Mouse (Mus musculus) brain, adult 2 months (tissue): ENCODE results near the gene Rhot2.
A peak's percentile ranks its signal among the peaks of the same experiment; 100 is the strongest.

ENCODE experiments used
- DNase-seq: peaks from one replicate; pipeline ENCODE4 v3.0.0; 2011; ENCODE audit warnings: low read depth, low spot score

Rhot2 gene

GRCm38 (mm10) chr17:25841117-25841880, 3.4 kb downstream of the Rhot2 start, which contains the start of gene Gm20683:
Gene Gm20683 (minus strand): TSS chr17:25841763.
- DNase-seq = no peak

GRCm38 (mm10) chr17:25840519-25840918, 4.1 kb downstream of the Rhot2 start:
- no peak for DNase-seq

GRCm38 (mm10) chr17:25839455-25840235, 5.0 kb downstream of the Rhot2 start:
- no peak for DNase-seq

- DNase-seq = no peak
These were observed 5.7 kb downstream of the Rhot2 start for GRCm38 (mm10) chr17:25838904-25839303.

DNA sequence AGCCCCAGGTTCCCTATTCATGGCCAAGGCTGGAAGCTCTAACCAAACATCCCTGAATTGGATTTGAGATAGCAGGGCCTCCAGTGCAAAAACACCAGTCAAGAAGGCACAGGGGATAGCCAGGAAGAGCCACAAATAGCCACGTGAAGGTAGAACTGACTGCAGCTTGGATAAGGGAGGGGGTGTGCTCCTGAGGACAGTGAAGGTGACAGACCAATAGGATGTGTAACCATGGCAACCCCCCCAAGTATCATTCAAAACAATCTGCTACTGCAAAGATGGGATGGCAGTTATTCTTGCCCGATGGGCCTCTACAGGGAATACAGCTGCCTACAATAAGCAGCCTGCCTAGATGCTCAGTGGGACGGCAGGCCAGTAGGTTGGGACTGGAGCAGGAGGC, 7.1 kb downstream of the Rhot2 start:
- DNase-seq = peak; percentile 67

GRCm38 (mm10) chr17:25837076-25837410, 7.6 kb downstream of the Rhot2 start, which contains the start of gene Rhbdl1:
Gene Rhbdl1 (minus strand): TSS chr17:25837295.
- peak; percentile 96 for DNase-seq

DNA sequence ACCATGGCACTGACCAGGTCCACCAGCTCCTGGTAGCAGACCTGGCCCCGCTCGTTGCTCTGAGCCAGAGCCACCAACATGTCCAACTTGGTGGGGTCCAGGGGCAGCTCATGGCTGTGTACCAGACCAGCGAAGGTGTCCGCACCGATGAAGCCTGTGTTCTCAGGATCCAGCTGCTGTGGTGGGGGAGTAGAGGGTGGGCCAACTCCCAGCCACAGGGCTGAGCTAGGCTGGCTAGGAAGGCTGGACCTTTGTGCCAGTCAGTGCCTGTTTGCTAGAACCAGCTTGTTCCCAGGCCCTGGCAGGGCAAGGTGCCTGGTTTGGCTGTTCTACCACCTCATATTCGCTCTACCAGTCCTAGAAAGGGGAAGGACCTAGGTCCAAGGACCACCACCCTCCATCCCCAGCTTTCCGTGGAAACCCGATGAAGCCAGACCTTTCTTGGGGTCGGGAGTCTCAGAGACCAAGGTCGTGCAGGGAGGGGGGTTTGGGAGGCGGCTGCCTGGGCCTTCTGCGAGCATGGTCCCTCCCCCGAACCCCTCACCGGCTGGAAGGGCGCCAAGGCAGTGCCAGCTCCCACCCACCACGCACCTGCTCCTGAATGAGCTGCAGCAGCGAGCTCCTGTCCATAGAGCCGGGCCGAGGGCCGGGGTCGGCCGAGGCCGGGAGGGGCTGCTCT, 8.1 kb downstream of the Rhot2 start:
- DNase-seq = peak; percentile 42

DNA sequence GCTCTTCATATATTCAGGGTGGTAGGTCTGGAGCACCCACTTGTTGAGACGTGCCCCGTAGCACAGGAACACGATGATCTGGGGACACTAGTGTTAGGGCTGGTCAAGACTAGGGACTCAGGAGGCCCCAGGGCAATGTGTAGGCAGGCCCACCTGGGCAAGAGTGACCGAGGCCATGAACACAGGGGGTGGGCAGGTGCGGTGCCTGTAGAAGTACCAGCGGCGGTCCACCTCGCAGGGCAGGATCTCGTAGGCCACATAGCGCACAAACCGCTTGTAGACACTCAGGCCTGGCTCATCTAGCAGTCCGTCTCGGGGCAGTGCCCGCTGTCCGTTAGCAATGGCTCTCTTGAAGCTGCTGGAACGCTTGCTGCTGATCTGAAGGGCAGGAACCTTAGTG, 8.8 kb downstream of the Rhot2 start:
- DNase-seq = no peak

GRCm38 (mm10) chr17:25835301-25835700, 9.3 kb downstream of the Rhot2 start:
- no peak for DNase-seq

DNA sequence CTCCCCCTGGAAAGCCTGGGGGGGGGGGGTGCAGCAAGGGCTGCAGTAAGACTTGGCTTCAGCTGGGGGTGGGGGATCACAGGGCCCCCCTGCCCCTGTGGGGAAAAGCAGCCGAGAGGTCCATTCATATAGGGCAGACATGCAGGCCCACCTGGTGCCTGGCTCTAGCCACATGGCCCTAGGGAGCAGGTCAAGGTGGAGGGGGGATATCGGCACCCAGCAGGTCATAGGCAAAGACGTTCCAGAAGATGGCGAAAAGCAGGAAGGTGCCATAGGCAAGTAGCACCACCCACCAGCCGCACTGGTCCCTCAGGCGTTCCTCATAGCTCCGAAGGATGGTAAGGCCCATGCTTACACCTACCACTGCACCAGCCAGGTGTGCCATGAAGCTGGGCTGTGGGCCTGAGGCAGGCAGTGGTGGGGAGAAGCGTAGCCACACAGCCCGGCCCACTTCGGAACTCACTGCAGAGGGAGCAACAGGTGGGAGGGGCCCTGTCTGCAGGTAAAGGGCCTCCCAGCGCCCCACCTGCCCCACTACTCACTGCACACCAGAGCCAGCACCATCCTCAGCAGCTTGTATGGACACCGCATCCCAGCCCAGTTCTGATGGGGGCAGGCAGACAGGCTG, 9.9 kb downstream of the Rhot2 start:
- DNase-seq = no peak

GRCm38 (mm10) chr17:25833961-25834594, 10.6 kb downstream of the Rhot2 start:
- DNase-seq = no peak

GRCm38 (mm10) chr17:25833291-25833663, 11.4 kb downstream of the Rhot2 start, which contains the start of gene Stub1:
Gene Stub1 (minus strand): TSS chr17:25833404.
- DNase-seq = peak; percentile 96

- peak; percentile 100 for DNase-seq
These were observed 12.0 kb downstream of the Rhot2 start for GRCm38 (mm10) chr17:25832436-25833290.

GRCm38 (mm10) chr17:25831451-25832281, 13.0 kb downstream of the Rhot2 start:
- no peak for DNase-seq

GRCm38 (mm10) chr17:25830806-25831431, 13.7 kb downstream of the Rhot2 start:
- no peak for DNase-seq

DNA sequence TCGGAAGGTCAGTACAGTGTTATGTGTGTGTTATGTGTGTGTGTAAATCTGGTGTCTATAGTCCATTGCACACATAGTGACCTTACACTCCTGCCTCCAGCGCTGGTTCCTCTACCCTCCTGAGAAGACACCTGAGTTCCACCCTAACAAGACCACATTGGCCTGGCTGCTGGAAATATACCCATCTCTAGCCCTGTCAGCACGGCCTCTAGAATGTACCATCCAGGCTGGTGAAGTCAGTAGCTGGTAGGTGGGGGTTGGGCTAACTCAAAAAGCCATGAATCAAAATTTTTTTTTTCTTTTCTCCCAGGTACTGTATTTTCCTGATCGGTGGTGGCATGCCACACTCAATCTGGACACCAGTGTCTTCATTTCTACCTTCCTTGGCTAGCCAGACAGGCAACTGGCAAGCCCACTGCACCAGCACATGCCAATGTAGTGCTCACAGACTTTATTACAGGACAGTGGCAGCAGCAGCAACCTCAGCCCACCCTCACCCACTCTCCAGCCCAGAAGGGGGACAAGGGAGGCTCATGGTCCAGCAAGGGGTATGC, 14.4 kb downstream of the Rhot2 start:
- DNase-seq = no peak

DNA sequence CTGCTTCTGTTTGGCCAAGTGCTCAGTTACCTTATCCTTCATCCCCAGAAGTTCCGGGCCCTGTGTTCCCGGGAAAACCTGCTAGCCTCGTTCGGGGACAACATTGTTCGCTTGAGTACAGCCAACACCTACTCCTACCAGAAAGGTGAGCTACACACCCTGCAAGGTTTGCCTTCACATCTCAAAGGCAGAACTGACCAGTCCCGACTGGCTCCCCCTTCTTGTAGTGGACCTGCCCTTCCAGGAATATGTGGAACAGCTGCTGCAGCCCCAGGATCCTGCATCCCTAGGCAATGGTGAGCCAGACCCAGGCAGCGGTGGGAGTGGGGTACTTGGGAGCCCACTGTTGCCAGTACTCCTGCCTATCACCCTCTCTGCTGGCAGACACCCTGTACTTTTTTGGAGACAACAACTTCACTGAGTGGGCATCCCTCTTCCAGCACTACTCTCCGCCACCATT, 15.1 kb downstream of the Rhot2 start:
- no peak for DNase-seq

GRCm38 (mm10) chr17:25828712-25829557, 15.7 kb downstream of the Rhot2 start, which contains the start of gene Jmjd8:
Gene Jmjd8 (plus strand): TSS chr17:25828867.
- peak; percentile 97 for DNase-seq
